Mouse (Mus musculus) urinary bladder, postnatal 36 days (tissue): ENCODE measurements at regions not wholly inside any gene's neighbourhood (a gene's known extent, or its start where the extent isn't known, plus 50 kb on each side); places are given as distances from the start of the nearest gene placed in this dataset.

ENCODE experiments used
- DNase-seq, 2 experiments: peaks; one replicate each; pipeline ENCODE4 v3.0.0; 2022; ENCODE audit warnings: low spot score in 2 of 2, mixed read lengths in 1 of 2

- no peak for DNase-seq
Observed at GRCm38 (mm10) chr8:8183233-8183622, 477.8 kb downstream of the Efnb2 start.

GRCm38 (mm10) chr8:8182616-8183232 lies 478.3 kb downstream of the Efnb2 start:
- DNase-seq: no peak

DNA sequence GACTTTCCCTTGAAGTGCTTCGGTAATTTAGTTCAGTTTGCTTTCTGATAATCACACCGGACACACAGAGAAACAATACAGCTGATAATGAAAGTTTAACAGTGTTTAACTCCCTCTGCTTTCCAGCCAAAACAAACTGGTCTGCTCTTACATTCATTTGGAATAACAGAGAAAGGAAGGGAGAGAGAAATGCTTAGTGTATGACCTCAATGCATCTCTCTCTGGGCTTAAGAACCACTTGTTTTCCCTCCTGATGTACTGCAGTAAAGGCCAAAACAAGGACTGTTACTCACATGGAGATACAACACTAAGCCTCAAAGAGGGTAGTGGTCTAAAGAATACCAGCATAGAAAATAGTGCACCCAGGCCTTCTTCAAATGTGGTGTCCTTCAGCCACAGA lies 478.9 kb downstream of the Efnb2 start:
- no peak for DNase-seq

GRCm38 (mm10) chr8:8174286-8174685 lies 486.8 kb downstream of the Efnb2 start:
- DNase-seq: no peak

DNA sequence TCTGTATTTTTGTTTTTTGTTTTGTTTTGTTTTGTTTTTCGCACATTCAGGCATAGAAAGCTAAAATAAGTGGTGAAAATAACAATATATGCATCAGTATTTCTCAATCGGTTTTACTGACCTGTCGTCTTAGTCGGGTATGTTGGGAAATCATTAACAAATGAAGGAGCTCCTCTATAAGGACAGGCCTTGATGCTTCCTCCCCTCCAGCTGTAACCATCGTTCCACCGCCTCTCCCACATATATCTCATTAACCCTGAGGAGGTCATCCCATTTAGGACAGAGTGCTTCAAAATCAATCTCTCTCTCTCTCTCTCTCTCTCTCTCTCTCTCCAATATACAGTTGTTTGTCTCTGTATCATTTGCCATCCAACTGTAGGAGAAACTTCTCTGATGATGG lies 492.4 kb downstream of the Efnb2 start:
- no peak for DNase-seq

GRCm38 (mm10) chr8:8168250-8168649 lies 492.8 kb downstream of the Efnb2 start:
- DNase-seq: no peak

GRCm38 (mm10) chr8:8147527-8147926 lies 513.5 kb downstream of the Efnb2 start:
- no peak for DNase-seq

DNA sequence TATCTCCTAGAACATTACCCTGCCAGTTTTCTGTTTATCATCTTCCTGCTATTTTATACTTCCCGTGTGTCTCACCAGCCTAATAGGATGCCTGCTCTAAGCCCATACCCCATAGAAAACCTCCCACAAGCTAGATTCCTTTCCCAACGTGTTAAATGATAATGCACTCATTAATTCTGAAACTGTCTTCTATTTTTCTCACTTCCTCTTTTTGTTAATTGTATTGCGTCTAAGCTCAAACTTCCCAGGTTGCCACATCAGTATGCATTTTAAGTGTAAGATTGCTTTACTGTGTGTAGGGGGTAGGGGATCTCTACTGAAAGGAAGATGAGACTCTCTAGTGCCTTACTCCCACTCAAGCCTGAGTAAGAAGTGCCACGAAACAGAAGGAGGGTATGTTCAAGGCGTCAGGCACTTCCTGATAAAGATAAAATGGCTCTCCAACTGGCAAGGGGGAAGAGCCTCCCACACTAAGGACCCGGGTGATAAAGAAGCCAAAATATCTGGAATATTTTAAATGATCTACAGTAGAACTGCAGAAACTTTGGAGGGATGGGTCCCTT lies 518.0 kb downstream of the Efnb2 start:
- DNase-seq: no peak

DNA sequence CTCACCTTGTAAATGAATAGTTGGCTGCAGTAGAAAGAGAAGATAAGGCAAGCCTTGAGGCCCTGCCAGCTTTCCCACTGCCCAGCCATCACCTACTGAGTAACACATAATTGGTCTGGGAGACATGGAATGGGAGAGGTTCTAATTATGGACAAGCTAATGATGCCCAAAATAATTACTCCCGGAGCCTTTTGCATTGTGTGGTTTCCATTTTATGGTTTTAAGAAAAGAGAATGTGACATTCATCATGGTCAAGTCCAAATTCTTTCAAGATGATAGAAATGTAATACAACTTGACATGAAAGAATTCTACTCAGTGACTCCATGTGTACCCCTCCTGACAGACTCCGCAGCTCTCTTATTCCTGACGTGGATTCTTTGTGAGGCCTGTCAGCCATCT lies 518.6 kb downstream of the Efnb2 start:
- no peak for DNase-seq

GRCm38 (mm10) chr8:8139720-8140119 lies 521.3 kb downstream of the Efnb2 start:
- no peak for DNase-seq

- DNase-seq: no peak
Observed at GRCm38 (mm10) chr8:8133001-8133785, 527.8 kb downstream of the Efnb2 start.

- DNase-seq: no peak
Observed at GRCm38 (mm10) chr8:8131961-8132376, 529.1 kb downstream of the Efnb2 start.

- no peak for DNase-seq
Observed at GRCm38 (mm10) chr8:8130806-8131205, 530.2 kb downstream of the Efnb2 start.

GRCm38 (mm10) chr8:8115595-8116429 lies 545.2 kb downstream of the Efnb2 start:
- DNase-seq: no peak

DNA sequence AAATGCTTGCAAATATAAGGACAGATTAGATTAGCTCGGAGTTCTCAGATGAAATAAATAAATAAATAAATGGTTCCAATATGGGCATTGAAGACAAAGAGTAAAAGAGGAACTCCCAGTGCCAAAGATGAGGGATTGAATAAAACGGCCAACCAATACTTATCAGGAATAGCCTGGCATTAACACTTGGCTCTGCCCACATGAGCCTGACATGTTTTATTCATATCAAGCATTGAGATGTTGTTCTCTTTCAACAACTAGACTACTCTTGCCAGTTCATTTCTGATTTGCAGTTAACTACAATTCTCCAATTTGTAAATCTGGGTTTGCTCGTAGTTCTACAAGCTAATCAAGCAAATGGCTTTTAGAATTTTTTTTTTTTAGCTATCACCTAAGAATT lies 546.4 kb downstream of the Efnb2 start:
- DNase-seq: no peak

DNA sequence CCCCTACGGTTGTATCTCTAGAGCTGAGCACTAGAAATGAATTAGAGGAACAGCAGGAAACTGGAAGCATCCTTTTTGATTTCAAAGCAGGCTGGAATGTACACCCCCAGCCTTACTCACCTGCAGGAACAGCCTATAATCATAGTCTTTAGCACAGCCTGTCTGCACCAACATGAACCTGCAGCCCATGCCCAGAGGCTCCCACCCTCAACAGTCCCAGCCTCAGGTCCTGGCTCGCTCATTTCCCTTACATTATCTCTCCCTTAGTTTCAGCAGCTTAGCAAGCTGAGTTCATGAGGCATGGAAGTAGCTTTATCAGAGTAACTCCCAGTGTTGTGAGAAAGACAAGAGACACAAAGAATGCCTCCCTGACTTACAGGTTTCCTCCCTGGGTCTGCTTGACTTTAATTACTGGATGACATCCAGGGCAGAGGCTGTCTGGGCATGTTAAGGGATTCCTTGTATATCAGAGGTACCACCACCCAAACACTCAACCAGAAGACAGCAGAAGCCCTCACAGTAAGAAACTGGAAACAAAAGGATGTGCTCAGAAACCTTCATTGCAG lies 551.2 kb downstream of the Efnb2 start:
- no peak for DNase-seq

GRCm38 (mm10) chr8:8103492-8103891 lies 557.5 kb downstream of the Efnb2 start:
- DNase-seq: no peak

- no peak for DNase-seq
Observed at GRCm38 (mm10) chr8:8102010-8102727, 558.9 kb downstream of the Efnb2 start.

DNA sequence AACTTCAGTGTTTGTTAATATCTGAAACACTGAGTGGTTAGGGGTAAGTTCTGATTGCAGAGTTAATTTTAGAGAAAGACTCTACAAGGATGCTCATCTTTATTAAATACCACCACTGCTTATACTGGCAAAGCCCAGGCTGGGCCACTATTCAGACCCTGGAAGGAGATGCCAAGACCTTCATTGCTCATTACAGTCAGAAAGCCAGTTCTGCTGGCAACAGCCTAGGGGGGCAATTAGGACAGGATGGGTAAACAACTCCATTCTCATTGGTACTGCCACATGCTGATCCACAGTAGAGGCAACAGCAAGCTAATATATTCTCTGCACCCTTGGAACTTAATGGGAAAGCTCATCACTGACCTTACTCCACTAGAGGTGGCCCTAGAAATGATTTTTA lies 568.5 kb downstream of the Efnb2 start:
- no peak for DNase-seq

DNA sequence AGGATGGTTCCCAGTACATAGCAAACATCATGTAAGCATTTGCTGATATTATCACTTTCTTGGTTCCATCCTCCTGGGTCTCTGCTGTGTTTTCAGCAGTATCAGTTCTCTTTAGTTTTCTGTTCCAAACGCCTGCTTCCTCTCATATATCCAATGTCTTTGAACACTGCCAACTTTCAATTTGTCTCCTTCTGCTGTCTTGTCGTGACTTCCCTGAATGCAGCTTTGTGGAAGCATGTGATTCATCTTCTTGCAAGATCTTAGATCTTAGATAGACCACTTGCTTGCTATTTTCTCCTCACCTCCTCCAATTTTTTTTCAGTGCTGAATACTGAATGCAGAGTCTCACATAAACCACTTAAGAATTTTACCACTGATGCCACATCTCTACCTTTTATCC lies 576.4 kb downstream of the Efnb2 start:
- DNase-seq: no peak

DNA sequence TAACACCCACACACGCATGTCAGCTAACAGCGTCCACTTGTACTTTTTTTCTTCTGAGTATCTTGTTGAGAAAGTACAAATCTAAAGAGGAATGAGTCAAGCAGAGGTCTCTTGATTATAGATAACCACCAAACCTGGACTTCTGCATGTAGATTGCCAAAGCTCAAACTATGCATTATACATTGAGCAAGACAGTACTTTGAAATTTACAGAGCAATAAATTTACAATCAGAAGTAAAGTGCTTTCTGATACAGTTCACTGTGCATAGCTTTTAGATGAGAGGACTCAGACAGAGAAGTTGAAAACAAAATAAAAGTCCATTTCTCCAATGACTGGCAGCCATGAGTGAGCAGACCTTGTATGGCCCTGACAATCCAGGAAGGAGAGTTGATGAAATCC lies 597.0 kb downstream of the Efnb2 start:
- no peak for DNase-seq
